Mouse (Mus musculus): ENCODE data around the gene Rsrc1. TPM values are rescaled to one million over a fixed set of nuclear protein-coding genes. Genes with fewer than 3 reads are reported as not detected.

The Rsrc1 gene
- total RNA-seq, 4 experiments from 2014 or later: 42.2 to 45.5 (median 42.7) TPM

GRCm38 (mm10) chr3:67369407-67370079 is 388.4 kb downstream of the Rsrc1 start:
- DNase-seq (ENCODE audit: low spot score in 2 of 2): no peak

GRCm38 (mm10) chr3:67372194-67372593 is 391.0 kb downstream of the Rsrc1 start:
- no peak for DNase-seq (ENCODE audit: low spot score in 2 of 2)

- DNase-seq (ENCODE audit: low spot score in 2 of 2): no peak
Measured at GRCm38 (mm10) chr3:67372781-67373180, 391.6 kb downstream of the Rsrc1 start.

GRCm38 (mm10) chr3:67373872-67374271 is 392.7 kb downstream of the Rsrc1 start, which contains the start of gene Mlf1:
Gene Mlf1, plus strand, starts transcription at chr3:67374097.
- DNase-seq (ENCODE audit: low spot score in 2 of 2): peak; percentile 84 to 88

- DNase-seq (ENCODE audit: low spot score in 2 of 2): no peak
Measured at GRCm38 (mm10) chr3:67374360-67374778, 393.2 kb downstream of the Rsrc1 start.

- DNase-seq (ENCODE audit: low spot score in 2 of 2): no peak
Measured at GRCm38 (mm10) chr3:67375063-67375462, 393.9 kb downstream of the Rsrc1 start, which contains the start of gene Gm17402. Gene Gm17402, minus strand, starts transcription at chr3:67375163.

GRCm38 (mm10) chr3:67378215-67378614 is 397.0 kb downstream of the Rsrc1 start:
- no peak for DNase-seq (ENCODE audit: low spot score in 2 of 2)

Other genes starting within 250 kb of the Rsrc1 start
- 1 to 10 TPM in 2 of 4 experiments, under 1 TPM in 2; 0.16 to 5.8 (median 1.3) TPM for gene Shox2, start 381 bp downstream of the Rsrc1 start, total RNA-seq (2022)